Mouse (Mus musculus): ENCODE measurements around the gene BC049352.
A peak's percentile ranks its signal among the peaks of the same experiment; 100 is the strongest.

BC049352 gene

DNA sequence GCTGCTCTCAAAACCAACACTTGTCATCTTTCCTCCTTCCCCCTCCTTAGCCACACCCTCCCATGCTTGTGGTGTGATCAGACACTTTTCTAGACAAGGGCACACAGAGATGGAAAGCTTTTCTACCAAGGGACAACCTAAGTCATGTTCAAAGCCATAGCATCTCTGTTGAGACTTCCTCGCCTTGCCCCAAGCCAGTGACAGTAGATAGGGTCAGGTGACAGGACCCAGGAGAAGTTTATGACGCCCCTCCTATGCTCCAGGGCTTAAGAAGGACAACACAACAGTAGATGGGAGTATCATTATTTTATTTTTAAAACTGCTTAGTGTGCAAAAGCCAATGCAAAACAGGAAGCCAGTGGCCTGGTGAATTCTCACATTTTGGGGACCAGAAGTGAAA lies 65.7 kb downstream of the BC049352 start:
- DNase-seq (ENCODE audit: low spot score in 2 of 2): no peak

DNA sequence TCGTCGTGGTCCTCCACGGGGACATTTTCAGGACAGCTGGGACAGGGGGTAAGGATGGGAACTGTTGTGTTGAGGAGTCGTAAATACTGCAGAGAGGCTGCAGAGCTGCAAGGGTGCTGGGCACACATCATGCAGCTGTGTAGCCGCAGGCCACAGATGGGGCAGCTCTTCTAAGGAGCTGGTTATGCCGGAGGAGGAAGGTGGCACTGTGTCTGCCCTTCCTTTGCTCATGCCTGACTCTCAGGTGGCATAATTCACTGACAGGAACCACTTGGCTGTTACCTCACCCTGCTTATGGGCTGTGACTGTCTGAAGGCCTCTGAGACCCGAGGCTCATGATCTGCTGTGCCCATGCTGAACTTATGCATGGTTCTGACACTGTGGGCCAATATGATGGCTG lies 68.5 kb downstream of the BC049352 start:
- DNase-seq (ENCODE audit: low spot score in 2 of 2): peak; percentile 58 to 70

DNA sequence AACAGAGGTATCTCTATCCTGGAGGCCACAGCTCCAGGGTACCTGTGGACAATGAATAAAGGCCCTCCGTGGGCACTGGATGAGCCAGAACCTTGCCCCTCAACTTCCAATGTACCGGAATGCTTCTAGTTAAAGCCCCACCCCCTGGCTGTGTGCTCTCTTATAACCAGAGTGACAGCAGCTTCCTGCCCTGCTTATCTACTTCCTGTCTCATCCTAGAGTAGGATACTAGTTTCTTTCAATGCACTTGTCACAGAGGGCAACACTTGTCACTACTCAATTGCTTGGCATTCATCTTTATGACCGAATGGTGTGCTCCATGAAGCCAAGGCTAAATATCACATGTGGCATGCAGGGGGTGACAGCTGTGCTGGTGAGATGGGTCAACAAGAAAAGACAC lies 69.5 kb downstream of the BC049352 start:
- DNase-seq (ENCODE audit: low spot score in 2 of 2): peak; percentile 49 to 60

GRCm38 (mm10) chr9:45251990-45252389 lies 70.2 kb downstream of the BC049352 start:
- no peak for DNase-seq (ENCODE audit: low spot score in 2 of 2)

GRCm38 (mm10) chr9:45252395-45252794 lies 70.6 kb downstream of the BC049352 start:
- no peak for DNase-seq (ENCODE audit: low spot score in 2 of 2)

DNA sequence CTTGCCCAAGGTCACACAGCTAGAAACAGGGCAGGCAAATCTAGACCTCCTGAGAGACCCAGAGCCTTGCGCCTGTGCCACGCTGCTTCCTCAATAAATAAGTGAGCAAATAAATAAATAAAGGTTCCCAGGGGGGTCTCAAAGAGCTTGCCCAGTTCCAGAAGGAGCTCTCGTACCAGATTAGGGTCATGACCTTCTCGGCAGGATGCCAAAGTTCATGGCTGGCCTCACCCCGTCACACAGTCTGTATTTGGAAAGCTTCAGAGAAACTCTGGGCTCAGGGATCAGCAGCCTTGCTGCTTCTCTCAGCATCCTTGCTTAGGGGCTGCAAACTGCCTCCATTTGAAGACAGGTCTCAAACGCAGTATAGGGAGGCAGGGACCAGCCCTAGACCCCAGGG lies 72.2 kb downstream of the BC049352 start:
- DNase-seq (ENCODE audit: low spot score in 2 of 2): no peak

GRCm38 (mm10) chr9:45254605-45255004 lies 72.8 kb downstream of the BC049352 start:
- no peak for DNase-seq (ENCODE audit: low spot score in 2 of 2)

GRCm38 (mm10) chr9:45255431-45255830 lies 73.6 kb downstream of the BC049352 start:
- DNase-seq (ENCODE audit: low spot score in 2 of 2): no peak

- no peak for DNase-seq (ENCODE audit: low spot score in 2 of 2)
Measured at GRCm38 (mm10) chr9:45255967-45256366, 74.2 kb downstream of the BC049352 start.

GRCm38 (mm10) chr9:45259065-45259464 lies 77.3 kb downstream of the BC049352 start:
- no peak for DNase-seq (ENCODE audit: low spot score in 2 of 2)

DNA sequence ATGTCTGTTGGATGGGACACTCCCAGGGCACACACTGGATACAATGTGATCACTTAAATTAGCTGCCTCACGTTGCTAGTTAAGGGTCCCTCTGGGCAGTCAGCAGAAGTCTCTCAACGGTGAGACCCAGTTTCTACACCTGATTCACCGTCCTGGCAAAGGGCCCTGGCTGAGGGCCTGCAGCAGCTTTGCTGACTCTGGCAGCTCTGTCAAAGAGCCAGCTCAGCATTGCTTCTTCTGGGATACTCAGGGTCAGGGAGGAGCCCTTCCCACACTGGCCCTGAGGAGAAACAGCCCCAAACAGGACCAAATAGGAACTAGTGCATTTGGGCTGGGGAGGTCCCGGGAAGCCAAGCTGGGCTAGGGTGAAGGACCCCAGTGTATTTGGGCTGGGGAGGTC lies 79.7 kb downstream of the BC049352 start:
- no peak for DNase-seq (ENCODE audit: low spot score in 2 of 2)

DNA sequence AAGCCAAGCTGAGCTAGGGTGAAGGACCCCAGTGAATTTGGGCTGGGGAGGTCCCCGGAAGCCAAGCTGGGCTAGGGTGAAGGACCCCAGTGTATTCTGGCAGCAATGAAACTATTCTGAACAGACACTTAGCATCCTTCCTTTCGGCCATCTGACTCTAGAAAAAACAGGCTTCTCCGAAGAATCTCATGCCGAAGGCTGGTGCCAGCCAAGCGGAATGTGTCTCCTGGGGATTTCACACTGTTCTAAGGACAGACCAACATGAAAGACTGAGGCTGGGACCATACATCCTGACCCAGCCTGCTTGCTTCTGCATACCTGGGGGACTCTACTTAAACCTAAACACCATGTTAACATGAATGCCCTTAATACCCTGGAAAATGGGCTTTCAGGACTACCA lies 80.1 kb downstream of the BC049352 start:
- no peak for DNase-seq (ENCODE audit: low spot score in 2 of 2)

GRCm38 (mm10) chr9:45267099-45267498 lies 85.3 kb downstream of the BC049352 start:
- no peak for DNase-seq (ENCODE audit: low spot score in 2 of 2)

DNA sequence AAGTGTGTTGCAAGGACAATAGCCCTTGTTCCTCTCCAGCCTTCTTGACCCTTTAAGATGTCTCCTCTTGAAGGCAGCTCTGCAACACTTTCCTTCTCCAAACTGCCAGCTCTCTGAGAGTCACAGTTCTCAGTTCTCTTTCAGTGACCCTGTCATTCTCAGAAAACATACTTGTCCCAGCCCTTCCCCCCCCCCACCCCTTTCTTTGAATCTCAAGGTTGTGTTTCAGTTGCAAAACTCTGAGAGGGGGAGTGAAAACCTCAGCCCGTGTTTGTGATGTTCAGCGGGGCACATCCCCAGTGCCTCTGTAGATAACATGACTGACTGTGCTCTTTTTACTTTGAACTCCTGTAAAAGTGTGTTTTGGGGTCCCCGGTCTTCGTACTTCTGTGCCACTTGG lies 86.3 kb downstream of the BC049352 start:
- DNase-seq (ENCODE audit: low spot score in 2 of 2): no peak

GRCm38 (mm10) chr9:45268597-45269325 lies 87.0 kb downstream of the BC049352 start, which contains the start of gene Il10ra:
TSS of gene Il10ra (minus strand) at chr9:45269149.
- DNase-seq (ENCODE audit: low spot score in 2 of 2): peak in 1 of 2 experiments; percentile 52

DNA sequence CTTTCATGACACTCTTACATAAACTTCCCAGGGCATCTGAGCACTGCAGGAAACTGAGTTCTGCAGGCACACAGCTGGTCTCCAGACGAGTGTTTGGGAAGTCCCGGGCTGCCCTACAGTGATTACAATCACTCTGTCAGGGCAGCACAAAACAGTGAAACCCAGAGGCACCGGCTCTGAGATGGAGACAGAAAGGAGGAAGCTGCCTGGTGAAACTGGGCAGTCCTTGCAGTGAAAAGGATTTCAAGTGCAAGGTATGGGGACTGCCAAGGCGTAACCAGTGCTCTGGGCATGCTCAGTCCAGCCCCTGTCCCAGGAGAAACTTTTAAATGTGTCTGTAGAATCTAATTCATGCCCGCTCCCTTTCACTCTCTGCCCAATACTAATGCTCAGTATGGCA lies 90.4 kb downstream of the BC049352 start:
- DNase-seq (ENCODE audit: low spot score in 2 of 2): no peak

DNA sequence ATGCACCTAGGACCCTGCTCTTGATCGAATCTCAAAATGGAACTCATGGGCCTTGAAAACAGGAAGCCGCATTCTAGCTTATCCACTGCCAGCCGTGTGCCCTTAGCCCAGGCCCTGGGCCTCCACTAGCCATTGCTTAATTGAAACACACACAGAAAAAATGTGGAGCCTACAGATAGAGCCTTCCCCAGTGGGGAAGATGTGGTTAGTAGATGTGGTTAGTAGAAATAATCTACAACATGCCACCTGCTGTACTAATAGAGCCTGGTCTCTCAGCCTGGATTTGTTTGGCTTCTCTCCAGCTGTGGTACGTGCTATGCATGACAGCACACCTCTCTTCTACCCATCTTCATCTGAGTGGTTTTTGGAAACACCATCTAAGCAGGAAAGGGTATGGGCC lies 92.4 kb downstream of the BC049352 start:
- no peak for DNase-seq (ENCODE audit: low spot score in 2 of 2)

GRCm38 (mm10) chr9:45274635-45275034 lies 92.8 kb downstream of the BC049352 start:
- no peak for DNase-seq (ENCODE audit: low spot score in 2 of 2)

DNA sequence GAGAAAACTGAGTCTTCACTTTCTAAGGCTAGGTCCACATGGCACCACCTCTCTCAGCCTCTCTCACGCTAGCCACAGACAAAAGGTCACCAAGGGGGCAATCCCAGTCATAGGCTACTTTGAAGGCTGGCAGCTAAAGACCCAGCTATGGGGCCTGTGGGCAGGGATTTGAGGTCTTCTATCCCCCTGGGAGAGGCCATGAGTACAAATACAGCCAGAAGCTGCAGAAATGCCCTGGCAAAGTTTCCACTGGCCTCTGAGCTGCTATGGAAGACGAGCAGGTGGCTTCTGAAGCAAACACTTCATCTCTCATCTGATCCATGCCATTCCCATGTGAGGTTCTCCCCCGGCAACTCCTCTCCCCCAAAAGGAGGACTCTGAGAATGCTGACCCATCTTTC lies 98.3 kb downstream of the BC049352 start:
- no peak for DNase-seq (ENCODE audit: low spot score in 2 of 2)

DNA sequence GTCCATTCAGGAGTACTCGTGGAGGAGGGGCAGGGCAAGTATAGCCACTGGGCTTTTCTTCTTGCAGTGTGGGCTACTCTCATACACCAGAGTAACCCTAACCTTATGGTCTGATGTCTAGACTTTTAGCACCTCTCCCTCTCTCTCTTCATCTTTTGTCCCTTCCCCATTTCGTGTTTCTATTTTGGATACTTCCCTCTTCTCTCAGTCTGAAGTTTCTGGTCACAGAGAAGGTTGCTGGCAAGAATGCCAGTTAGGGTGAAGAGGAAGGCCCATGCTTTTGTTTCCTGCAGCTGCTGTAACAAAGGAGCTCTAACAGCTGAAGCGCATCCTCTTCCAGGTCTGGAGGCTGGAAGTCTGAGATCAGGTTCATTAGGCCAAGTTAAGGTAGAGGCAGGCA lies 99.1 kb downstream of the BC049352 start:
- DNase-seq (ENCODE audit: low spot score in 2 of 2): no peak

- DNase-seq (ENCODE audit: low spot score in 2 of 2): no peak
Measured at GRCm38 (mm10) chr9:45282466-45282865, 100.7 kb downstream of the BC049352 start.

- DNase-seq (ENCODE audit: low spot score in 2 of 2): no peak
Measured at GRCm38 (mm10) chr9:45291481-45292168, 109.8 kb downstream of the BC049352 start.
